Mouse (Mus musculus): ENCODE results near the gene Prss23. TPM values are rescaled to one million over a fixed set of nuclear protein-coding genes. Genes with fewer than 3 reads are reported as not detected.
A peak's percentile ranks its signal among the peaks of the same experiment; 100 is the strongest.

Gene Prss23
- total and polyA plus RNA-seq, 3 experiments, result 18.9 to 50.1 (median 20.6) TPM

DNA sequence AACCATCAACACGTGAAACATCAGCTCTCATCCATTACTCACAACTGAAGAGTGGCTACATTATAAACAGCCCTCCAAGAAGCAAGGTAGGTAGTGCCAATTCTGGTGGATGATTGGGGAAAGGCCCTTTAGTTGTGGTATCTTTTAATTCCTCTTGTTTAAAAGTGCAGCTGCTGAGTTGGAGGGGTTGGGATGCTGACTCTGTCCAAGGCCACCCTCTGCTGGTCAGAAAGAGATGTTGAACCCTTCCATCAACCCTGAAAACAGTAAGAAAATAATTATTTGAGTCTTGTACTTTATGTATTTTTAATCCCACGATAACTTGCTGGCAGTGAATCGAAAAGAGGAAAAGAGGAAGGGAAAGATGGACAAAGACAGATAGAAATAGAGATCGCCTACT lies 53.5 kb downstream of the Prss23 start:
- TF ChIP-seq EP300 (IDR thresholded peaks at IDR 0.05; ENCODE audit: insufficient read depth, low read depth, low read length) (0 out of 2 replicates have a peak, but pooled peaks have one; percentile 50), CTCF (IDR thresholded peaks at IDR 0.05) (peak; percentile 78), POLR2A (IDR thresholded peaks at IDR 0.05; ENCODE audit: insufficient read depth, low read depth, low read length) (no peak)
- no peaks in the 10 kb centered on the region for H3K27me3 ChIP-seq (ENCODE audit: control insufficient read depth, insufficient read depth, low read length)
- no peak overlapping the region for H3K9ac ChIP-seq (ENCODE audit: low read depth, low read length)
- no peak for DNase-seq
- no peaks in the 10 kb centered on the region for H3K36me3 ChIP-seq (ENCODE audit: control insufficient read depth, insufficient read depth, low read length)
- H3K4me1 ChIP-seq (ENCODE audit: control insufficient read depth, insufficient read depth, low read length), result no peaks in the 10 kb centered on the region
- H3K4me3 ChIP-seq, result no peak overlapping the region
- intact Hi-C loops (cut with DNase I), result loop anchor here (1.0 kb wide), 1 partner anchor 36 kb away; no protein-coding TSS in a partner anchor
- H3K27ac ChIP-seq, result no peak overlapping the region
- 21% methylated on average over 4 of the region's 4 CpGs for WGBS
- H3K79me2 ChIP-seq (replicated peaks; ENCODE audit: control insufficient read depth, insufficient read depth, low read length), result no peaks in the 10 kb centered on the region

DNA sequence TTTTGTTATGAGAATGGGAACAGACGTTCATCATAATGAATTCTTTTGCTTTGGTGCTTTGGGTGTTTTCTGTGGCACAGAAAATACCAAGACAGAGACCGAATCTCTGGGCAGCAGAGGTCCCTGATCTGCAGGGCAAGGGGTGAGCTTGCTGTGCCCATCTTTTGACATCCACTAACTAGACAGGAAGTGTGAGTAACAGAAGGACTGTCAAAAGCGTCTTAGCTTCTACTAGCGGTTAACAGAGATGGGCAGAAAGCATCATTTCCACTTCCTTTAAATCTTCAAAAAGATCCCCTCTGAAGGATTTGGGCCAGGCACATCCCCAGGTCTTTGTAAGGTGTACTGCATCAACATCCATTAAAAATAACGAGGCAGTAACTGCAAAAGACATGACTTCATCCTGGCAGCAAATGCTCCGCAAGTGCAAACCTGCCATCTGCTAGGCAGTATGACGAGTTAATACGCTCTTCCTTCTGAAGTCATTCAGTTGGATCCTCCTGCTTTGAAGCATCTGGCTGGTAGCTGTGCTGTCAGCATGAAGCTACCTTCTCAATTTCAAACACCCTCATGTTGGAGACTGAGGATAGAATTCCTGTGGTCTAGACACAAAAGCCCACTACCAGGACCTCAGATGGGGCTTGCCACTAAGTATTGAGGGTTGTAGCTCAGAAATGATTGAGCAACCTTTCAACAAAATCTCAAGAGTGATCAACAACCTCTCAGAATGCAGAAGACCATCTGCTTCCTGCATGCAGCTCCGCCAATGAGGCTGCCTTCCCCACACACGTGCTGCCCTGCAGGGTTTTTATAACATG lies 63.0 kb downstream of the Prss23 start:
- WGBS, result 81% methylated on average over 10 of the region's 10 CpGs
- Histone ChIP-seq H3K27me3 (ENCODE audit: control insufficient read depth, insufficient read depth, low read length) (no peaks in the 10 kb centered on the region), H3K4me3 (no peak overlapping the region), H3K9ac (ENCODE audit: low read depth, low read length) (no peak overlapping the region), H3K4me1 (ENCODE audit: control insufficient read depth, insufficient read depth, low read length) (peaks cover 2% of the 10 kb centered on the region), H3K27ac (no peak overlapping the region), H3K79me2 (replicated peaks; ENCODE audit: control insufficient read depth, insufficient read depth, low read length) (no peaks in the 10 kb centered on the region), H3K36me3 (ENCODE audit: control insufficient read depth, insufficient read depth, low read length) (peaks cover 2% of the 10 kb centered on the region; the same call in 1 of the 2 replicates)
- TF ChIP-seq CTCF (IDR thresholded peaks at IDR 0.05) (no peak), POLR2A (IDR thresholded peaks at IDR 0.05; ENCODE audit: insufficient read depth, low read depth, low read length) (no peak), EP300 (IDR thresholded peaks at IDR 0.05; ENCODE audit: insufficient read depth, low read depth, low read length) (no peak)
- DNase-seq, result no peak
- intact Hi-C loops (cut with DNase I), result no loop called here

DNA sequence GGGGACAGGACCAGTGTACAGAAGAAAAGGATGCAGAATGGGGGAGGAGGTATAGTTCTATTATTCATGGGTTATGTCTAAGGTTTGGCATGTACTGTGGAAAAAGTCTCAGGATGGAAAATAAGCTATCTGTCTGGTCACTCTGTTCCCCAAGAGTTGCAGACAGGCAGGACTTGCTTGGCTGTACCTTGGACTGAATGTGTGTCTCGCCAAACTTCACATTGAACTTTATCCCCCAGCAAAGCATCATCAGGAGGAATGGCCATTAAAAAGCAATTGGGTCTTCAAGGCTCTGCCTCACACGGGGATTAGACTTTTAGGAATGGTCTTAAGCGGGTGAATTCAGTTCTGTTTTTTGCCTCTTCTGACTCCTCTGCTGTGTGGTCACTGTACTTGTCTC lies 63.7 kb downstream of the Prss23 start:
- TF ChIP-seq CTCF (IDR thresholded peaks at IDR 0.05) (no peak), EP300 (IDR thresholded peaks at IDR 0.05; ENCODE audit: insufficient read depth, low read depth, low read length) (no peak), POLR2A (IDR thresholded peaks at IDR 0.05; ENCODE audit: insufficient read depth, low read depth, low read length) (no peak)
- WGBS, result 85% methylated on average over 3 of the region's 3 CpGs

DNA sequence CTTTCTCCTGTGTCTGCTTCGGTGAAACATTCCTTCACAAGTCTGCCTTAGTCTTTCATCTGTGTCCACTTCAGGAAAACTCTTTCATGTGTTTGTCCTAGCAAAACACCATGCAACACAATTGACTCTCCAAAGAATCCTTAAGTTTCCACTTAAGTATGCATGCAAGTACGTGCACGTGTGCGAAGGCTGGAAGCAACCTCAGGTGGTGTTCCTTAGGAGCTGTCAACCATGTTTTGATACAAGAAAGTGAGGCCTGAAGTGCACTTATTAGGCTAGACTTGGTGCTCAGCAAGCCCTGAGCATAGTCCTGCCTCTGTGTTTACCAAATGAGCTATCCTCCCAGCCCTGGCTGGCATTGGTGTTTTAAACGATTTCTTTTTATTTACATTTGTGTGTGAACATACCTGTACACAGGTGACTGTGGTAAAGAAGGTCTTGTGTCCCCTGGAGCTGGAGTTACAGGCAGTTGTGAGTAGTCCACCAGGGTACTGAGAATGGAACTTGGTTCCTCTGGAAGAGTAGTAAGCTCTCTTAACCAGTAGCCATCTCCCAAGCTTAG lies 64.3 kb downstream of the Prss23 start:
- Histone ChIP-seq H3K4me1 (ENCODE audit: control insufficient read depth, insufficient read depth, low read length) (peaks cover 2% of the 10 kb centered on the region), H3K79me2 (replicated peaks; ENCODE audit: control insufficient read depth, insufficient read depth, low read length) (no peaks in the 10 kb centered on the region), H3K36me3 (ENCODE audit: control insufficient read depth, insufficient read depth, low read length) (peaks cover 2% of the 10 kb centered on the region; the same call in 1 of the 2 replicates), H3K4me3 (no peak overlapping the region), H3K27ac (no peak overlapping the region), H3K27me3 (ENCODE audit: control insufficient read depth, insufficient read depth, low read length) (no peaks in the 10 kb centered on the region), H3K9ac (ENCODE audit: low read depth, low read length) (no peak overlapping the region)
- DNase-seq, result no peak
- intact Hi-C loops (cut with DNase I), result no loop called here
- TF ChIP-seq EP300 (IDR thresholded peaks at IDR 0.05; ENCODE audit: insufficient read depth, low read depth, low read length), result no peak
- no peak for TF ChIP-seq CTCF (IDR thresholded peaks at IDR 0.05)
- TF ChIP-seq POLR2A (IDR thresholded peaks at IDR 0.05; ENCODE audit: insufficient read depth, low read depth, low read length), result no peak
- 95% methylated on average over 5 of the region's 5 CpGs for WGBS

More for the DNA sequence above, 63.7 kb downstream of the Prss23 start:
- Histone ChIP-seq H3K9ac (ENCODE audit: low read depth, low read length) (no peak overlapping the region), H3K36me3 (ENCODE audit: control insufficient read depth, insufficient read depth, low read length) (peaks cover 2% of the 10 kb centered on the region; the same call in 1 of the 2 replicates), H3K4me3 (no peak overlapping the region), H3K27ac (no peak overlapping the region), H3K27me3 (ENCODE audit: control insufficient read depth, insufficient read depth, low read length) (no peaks in the 10 kb centered on the region), H3K4me1 (ENCODE audit: control insufficient read depth, insufficient read depth, low read length) (peaks cover 2% of the 10 kb centered on the region), H3K79me2 (replicated peaks; ENCODE audit: control insufficient read depth, insufficient read depth, low read length) (no peaks in the 10 kb centered on the region)
- DNase-seq, result no peak
- intact Hi-C loops (cut with DNase I), result no loop called here

DNA sequence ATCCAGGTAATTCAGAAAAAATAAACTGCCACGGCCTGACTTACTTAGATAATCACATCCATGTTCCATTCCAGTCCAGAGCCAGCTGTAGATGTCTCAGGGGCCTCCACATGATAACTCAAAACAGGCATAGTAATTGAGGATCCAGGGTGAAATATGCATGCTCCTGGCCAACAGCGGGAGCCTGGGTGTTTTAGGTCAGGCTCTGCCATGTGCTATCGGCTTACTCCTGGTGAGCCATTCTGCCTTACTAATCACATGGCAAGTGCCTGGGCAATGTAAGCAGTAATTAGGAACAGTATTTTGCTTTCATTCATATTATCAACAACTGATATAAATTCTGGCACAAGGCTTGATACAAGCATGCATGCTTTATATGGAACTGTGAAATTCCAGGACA lies 65.6 kb downstream of the Prss23 start:
- WGBS, result 51% methylated on average over 3 of the region's 3 CpGs
- intact Hi-C loops (cut with DNase I), result no loop called here
- H3K79me2 ChIP-seq (replicated peaks; ENCODE audit: control insufficient read depth, insufficient read depth, low read length), result no peaks in the 10 kb centered on the region
- peak overlapping the region; percentile 2; the same call in 1 of the 2 replicates for H3K27ac ChIP-seq
- no peak overlapping the region for H3K9ac ChIP-seq (ENCODE audit: low read depth, low read length)
- peaks cover 2% of the 10 kb centered on the region; the same call in 1 of the 2 replicates for H3K36me3 ChIP-seq (ENCODE audit: control insufficient read depth, insufficient read depth, low read length)
- H3K4me3 ChIP-seq, result no peak overlapping the region
- no peaks in the 10 kb centered on the region for H3K27me3 ChIP-seq (ENCODE audit: control insufficient read depth, insufficient read depth, low read length)
- no peak for TF ChIP-seq EP300 (IDR thresholded peaks at IDR 0.05; ENCODE audit: insufficient read depth, low read depth, low read length)
- TF ChIP-seq CTCF (IDR thresholded peaks at IDR 0.05), result no peak
- peak in 1 of 2 experiments; percentile 28 for DNase-seq
- peaks cover 2% of the 10 kb centered on the region for H3K4me1 ChIP-seq (ENCODE audit: control insufficient read depth, insufficient read depth, low read length)

DNA sequence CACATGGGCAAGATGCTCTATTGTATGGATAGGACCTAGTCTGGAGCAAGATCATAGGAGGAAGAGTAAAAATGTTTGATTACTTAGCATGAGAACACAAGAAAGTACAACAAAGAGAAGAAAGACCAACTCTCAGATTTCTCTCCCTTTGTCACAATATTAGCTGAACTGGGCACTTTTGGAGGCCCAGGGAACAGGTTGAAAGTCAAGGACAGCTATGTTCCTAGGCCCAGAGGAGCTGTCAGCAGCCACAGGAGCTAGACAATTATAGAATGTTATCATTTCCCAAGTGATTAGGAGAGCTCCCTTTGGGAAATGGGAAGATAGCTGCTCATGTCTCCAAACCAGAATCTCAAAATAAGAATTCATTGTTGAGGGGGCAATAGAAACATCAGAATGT lies 66.1 kb downstream of the Prss23 start:
- no peaks in the 10 kb centered on the region for H3K27me3 ChIP-seq (ENCODE audit: control insufficient read depth, insufficient read depth, low read length)
- TF ChIP-seq POLR2A (IDR thresholded peaks at IDR 0.05; ENCODE audit: insufficient read depth, low read depth, low read length) (no peak), EP300 (IDR thresholded peaks at IDR 0.05; ENCODE audit: insufficient read depth, low read depth, low read length) (no peak), CTCF (IDR thresholded peaks at IDR 0.05) (no peak)
- H3K79me2 ChIP-seq (replicated peaks; ENCODE audit: control insufficient read depth, insufficient read depth, low read length), result no peaks in the 10 kb centered on the region
- no peak overlapping the region for H3K9ac ChIP-seq (ENCODE audit: low read depth, low read length)
- peaks cover 2% of the 10 kb centered on the region for H3K4me1 ChIP-seq (ENCODE audit: control insufficient read depth, insufficient read depth, low read length)
- no peak overlapping the region for H3K4me3 ChIP-seq
- peaks cover 2% of the 10 kb centered on the region; the same call in 1 of the 2 replicates for H3K36me3 ChIP-seq (ENCODE audit: control insufficient read depth, insufficient read depth, low read length)
- H3K27ac ChIP-seq, result peak overlapping the region; percentile 2; the same call in 1 of the 2 replicates
- intact Hi-C loops (cut with DNase I), result no loop called here
- DNase-seq, result no peak

All from heart, adult 2 months (tissue).